Mouse (Mus musculus) myocyte (in vitro differentiated cells): ENCODE data around the gene Tex14. TPM values are rescaled to one million over a fixed set of nuclear protein-coding genes. Genes with fewer than 3 reads are reported as not detected.
"Not testable (repeated sequence)": the region's sequence is repeated elsewhere in the genome, so short reads cannot be mapped to it uniquely, and the experiment has no call there.

ENCODE experiments used
- H3K27me3 ChIP-seq: one replicate; pipeline ENCODE4 v1.6.1; 2011; ENCODE audit not compliant: control insufficient read depth, insufficient read depth, insufficient read length
- H3K36me3 ChIP-seq: one replicate; pipeline ENCODE4 v1.6.1; 2011; ENCODE audit not compliant: control insufficient read depth, insufficient read depth
- H3K4me2 ChIP-seq: one replicate; pipeline ENCODE4 v1.6.1; 2011; ENCODE audit warnings: low read depth, control low read depth
- H3K4me3 ChIP-seq: one replicate; pipeline ENCODE4 v1.5.1; 2011; ENCODE audit warnings: mild to moderate bottlenecking, control low read depth, moderate library complexity
- H3K79me2 ChIP-seq: one replicate; pipeline ENCODE4 v1.6.1; 2011; ENCODE audit not compliant: control insufficient read depth, insufficient read depth
- H3ac ChIP-seq: one replicate; pipeline ENCODE4 v1.6.1; 2011; ENCODE audit not compliant: control insufficient read depth, insufficient read length
- CEBPB ChIP-seq: IDR thresholded peaks from 2 replicates; pipeline ENCODE4 v1.6.1; 2011; ENCODE audit warnings: mild to moderate bottlenecking, moderate library complexity; ENCODE audit not compliant: poor library complexity, insufficient read depth, severe bottlenecking
- E2F4 ChIP-seq: IDR thresholded peaks from one replicate; pipeline ENCODE4 v1.6.1; 2011; ENCODE audit warnings: mild to moderate bottlenecking, control low read depth, moderate library complexity; ENCODE audit not compliant: insufficient read depth
- MAX ChIP-seq: IDR thresholded peaks from one replicate; pipeline ENCODE4 v1.6.1; 2011; ENCODE audit warnings: low read depth, mild to moderate bottlenecking, control low read depth
- MYOD1 ChIP-seq, 3 experiments: IDR thresholded peaks; one replicate each; pipeline ENCODE4 v1.6.1; 2011; ENCODE audit warnings: control low read depth in 2 of 3, low read depth in 2 of 3, mild to moderate bottlenecking in 2 of 3, moderate library complexity in 1 of 3; ENCODE audit not compliant: insufficient read length in 2 of 3, control insufficient read depth in 1 of 3
- MYOG ChIP-seq, 3 experiments: IDR thresholded peaks; one replicate each; pipeline ENCODE4 v1.6.1; 2011; ENCODE audit warnings: control low read depth in 2 of 3, low read depth in 2 of 3, mild to moderate bottlenecking in 2 of 3; ENCODE audit not compliant: insufficient read length in 2 of 3, control insufficient read depth in 1 of 3, insufficient read depth in 1 of 3
- POLR2A ChIP-seq: IDR thresholded peaks from one replicate; pipeline ENCODE4 v1.6.1; 2011; ENCODE audit warnings: low read depth, mild to moderate bottlenecking, control low read depth, moderate library complexity; ENCODE audit not compliant: insufficient read length
- POLR2AphosphoS2 ChIP-seq: IDR thresholded peaks from one replicate; pipeline ENCODE4 v1.6.1; 2011; ENCODE audit warnings: low read depth, control low read depth; ENCODE audit not compliant: insufficient read length
- REST ChIP-seq: IDR thresholded peaks from one replicate; pipeline ENCODE4 v1.6.1; 2011; ENCODE audit warnings: mild to moderate bottlenecking, control low read depth, moderate library complexity; ENCODE audit not compliant: insufficient read depth, insufficient read length
- SRF ChIP-seq: IDR thresholded peaks from one replicate; pipeline ENCODE4 v1.6.1; 2011; ENCODE audit warnings: low read depth; ENCODE audit not compliant: control insufficient read depth, insufficient read length
- TCF12 ChIP-seq: IDR thresholded peaks from one replicate; pipeline ENCODE4 v1.6.1; 2011; ENCODE audit warnings: mild to moderate bottlenecking, control low read depth; ENCODE audit not compliant: poor library complexity, insufficient read depth, severe bottlenecking
- TCF3 ChIP-seq: IDR thresholded peaks from one replicate; pipeline ENCODE4 v1.6.1; 2011; ENCODE audit warnings: low read depth, control low read depth; ENCODE audit not compliant: insufficient read length
- USF1 ChIP-seq: IDR thresholded peaks from one replicate; pipeline ENCODE4 v1.6.1; 2011; ENCODE audit warnings: low read depth, mild to moderate bottlenecking, control low read depth, moderate library complexity
- polyA plus RNA-seq: library from polyadenylated mRNA; unstranded; fragments of >200 nt; fragmentation: generic; extraction: Trizol; gene quantifications from one replicate; pipeline ENCODE4 v1.2.1, GENCODE M21; 2012; ENCODE audit warnings: missing spikeins

Gene Tex14
- polyA plus RNA-seq, 1 experiment, result 0.13 TPM

DNA sequence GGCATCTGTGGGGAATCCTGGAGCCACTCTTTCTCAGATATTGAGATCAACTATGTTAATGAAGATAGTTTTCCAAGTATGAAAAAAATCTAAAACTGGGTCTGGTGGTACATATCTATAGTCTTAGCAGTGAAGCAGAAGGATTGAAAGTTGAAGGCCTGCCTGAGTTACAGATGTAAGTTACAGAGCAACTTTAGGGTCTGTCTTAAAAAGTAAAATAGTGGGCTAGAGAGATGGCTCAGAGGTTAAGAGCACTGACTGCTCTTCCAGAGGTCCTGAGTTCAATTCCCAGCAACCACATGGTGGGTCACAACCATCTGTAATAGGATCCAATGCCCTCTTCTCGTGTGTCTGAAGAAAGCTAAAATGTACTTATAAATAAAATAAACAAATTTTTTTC, 27.6 kb downstream of the Tex14 start:
- no peak overlapping the region for H3K4me2 ChIP-seq
- no peak overlapping the region for H3ac ChIP-seq
- no peaks in the 10 kb centered on the region for H3K27me3 ChIP-seq
- no peaks in the 10 kb centered on the region for H3K36me3 ChIP-seq
- no peak overlapping the region for H3K4me3 ChIP-seq
- H3K79me2 ChIP-seq, result no peaks in the 10 kb centered on the region
- TF ChIP-seq MYOD1 (IDR thresholded peaks at IDR 0.05; ENCODE audit: control insufficient read depth in 1 of 3, insufficient read length in 2 of 3, low read depth in 2 of 3), result no peak
- no peak for TF ChIP-seq E2F4
- no peak for TF ChIP-seq REST
- no peak for TF ChIP-seq USF1
- no peak for TF ChIP-seq TCF12
- TF ChIP-seq MAX, result no peak
- TF ChIP-seq CEBPB, result no peak
- no peak for TF ChIP-seq SRF
- no peak for TF ChIP-seq POLR2AphosphoS2
- no peak for TF ChIP-seq TCF3
- no peak for TF ChIP-seq POLR2A
- TF ChIP-seq MYOG (IDR thresholded peaks at IDR 0.05; ENCODE audit: control insufficient read depth in 1 of 3, insufficient read depth in 1 of 3, insufficient read length in 2 of 3, low read depth in 2 of 3), result no peak

DNA sequence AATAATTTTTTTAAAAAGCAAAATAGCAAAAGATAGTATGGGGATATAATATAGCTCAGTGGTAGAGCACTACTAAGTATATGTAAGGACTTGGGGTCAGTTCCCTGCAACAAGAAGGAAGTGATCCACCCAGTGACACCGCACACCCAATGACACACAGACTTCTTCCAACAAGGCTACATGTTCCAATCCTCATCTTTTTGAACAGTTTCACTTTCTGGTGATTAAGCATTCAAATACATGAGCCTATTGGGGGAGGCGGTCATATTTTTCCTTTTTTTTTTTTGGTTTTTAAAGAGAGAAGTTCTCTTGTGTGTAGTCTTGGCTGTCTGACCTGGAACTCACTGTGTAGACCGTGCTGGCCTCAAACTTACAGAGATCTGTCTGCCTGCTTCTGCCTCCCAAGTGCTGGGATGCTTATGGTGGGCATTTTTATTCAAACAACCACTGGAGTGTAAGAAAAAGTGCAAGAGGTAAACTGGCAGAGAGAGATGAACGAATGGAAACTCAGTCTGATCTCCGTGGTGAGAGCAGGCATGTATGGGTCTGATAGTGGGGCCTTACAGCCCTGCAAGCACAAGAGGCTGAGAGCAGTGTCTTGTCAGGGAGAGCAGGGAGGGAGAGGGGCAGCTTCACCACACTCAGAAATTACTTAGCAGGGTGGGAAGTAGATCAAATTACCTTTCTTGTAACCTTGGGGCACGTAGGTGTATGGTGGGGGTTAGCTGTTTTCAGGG, 28.2 kb downstream of the Tex14 start:
- Histone ChIP-seq H3K36me3 (no peaks in the 10 kb centered on the region), H3K4me2 (no peak overlapping the region), H3K79me2 (no peaks in the 10 kb centered on the region), H3K4me3 (no peak overlapping the region), H3K27me3 (no peaks in the 10 kb centered on the region), H3ac (no peak overlapping the region)
- no peak for TF ChIP-seq TCF3
- no peak for TF ChIP-seq MYOD1 (IDR thresholded peaks at IDR 0.05; ENCODE audit: control insufficient read depth in 1 of 3, insufficient read length in 2 of 3, low read depth in 2 of 3)
- no peak for TF ChIP-seq MYOG (IDR thresholded peaks at IDR 0.05; ENCODE audit: control insufficient read depth in 1 of 3, insufficient read depth in 1 of 3, insufficient read length in 2 of 3, low read depth in 2 of 3)
- TF ChIP-seq REST, result no peak
- TF ChIP-seq E2F4, result no peak
- no peak for TF ChIP-seq MAX
- no peak for TF ChIP-seq POLR2AphosphoS2
- TF ChIP-seq TCF12, result no peak
- no peak for TF ChIP-seq USF1
- no peak for TF ChIP-seq CEBPB
- no peak for TF ChIP-seq SRF
- no peak for TF ChIP-seq POLR2A

DNA sequence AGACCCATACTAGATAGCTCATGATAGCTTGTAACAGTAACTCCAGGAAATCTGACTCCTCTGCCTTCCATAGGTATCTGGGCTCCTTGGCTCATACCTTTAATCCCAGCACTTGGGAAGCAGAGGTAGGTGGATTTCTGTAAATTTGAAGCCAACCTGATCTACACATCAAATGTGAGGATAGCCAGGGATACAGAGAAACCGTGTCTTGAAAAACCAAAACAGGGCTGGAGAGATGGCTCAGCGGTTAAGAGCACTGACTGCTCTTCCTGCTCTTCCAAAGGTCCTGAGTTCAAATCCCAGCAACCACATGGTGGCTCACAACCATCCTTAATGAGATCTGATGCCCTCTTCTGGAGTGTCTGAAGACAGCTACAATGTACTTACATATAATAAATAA, 30.2 kb downstream of the Tex14 start:
- H3ac ChIP-seq, H3K36me3 ChIP-seq, H3K27me3 ChIP-seq, H3K4me2 ChIP-seq, H3K4me3 ChIP-seq, H3K79me2 ChIP-seq: not testable (repeated sequence)

DNA sequence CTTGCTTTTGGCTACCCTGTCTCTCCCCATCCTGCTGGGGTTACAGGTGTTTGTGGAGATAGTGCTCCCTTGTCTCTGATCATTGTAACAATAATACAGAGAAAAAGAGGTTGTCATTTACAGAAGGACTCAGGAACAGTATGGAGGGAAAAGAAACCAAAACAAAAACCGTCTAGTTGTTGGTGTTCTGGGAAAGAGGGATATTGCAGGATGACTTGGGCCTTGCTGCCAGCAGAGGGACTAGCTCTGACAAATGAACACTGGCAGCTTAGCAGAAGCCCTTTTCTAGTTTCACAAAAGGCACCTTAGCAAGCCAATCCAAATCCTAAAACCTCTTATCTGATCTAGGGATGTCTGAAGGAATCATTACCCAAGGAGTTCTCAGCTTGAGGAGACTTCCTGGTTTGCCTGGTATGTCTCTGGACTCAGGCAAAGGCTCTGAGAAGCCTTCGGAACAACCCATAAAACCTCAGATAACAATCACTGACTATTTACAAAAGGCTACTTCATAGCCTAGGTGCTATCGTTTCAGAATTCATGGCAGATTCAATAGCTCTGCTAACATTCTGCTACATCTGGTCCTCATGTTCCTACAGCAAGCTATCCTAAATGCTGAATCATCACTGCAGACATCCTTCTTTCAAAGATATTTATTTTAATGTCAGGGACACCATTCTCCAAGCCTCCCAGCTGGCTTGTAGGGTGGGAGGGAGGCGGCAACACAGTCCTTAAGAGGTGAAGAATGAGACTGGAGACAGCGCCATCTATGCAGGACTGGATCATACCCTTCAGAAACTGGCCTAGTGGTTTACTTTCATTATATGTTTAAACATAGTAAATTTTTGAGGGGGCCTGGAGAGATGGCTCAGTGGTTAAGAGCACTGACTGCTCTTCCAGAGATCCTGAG, 31.7 kb downstream of the Tex14 start:
- no peaks in the 10 kb centered on the region for H3K36me3 ChIP-seq
- TF ChIP-seq TCF3 (no peak), POLR2A (no peak), TCF12 (no peak), USF1 (no peak), POLR2AphosphoS2 (no peak), MYOD1 (IDR thresholded peaks at IDR 0.05; ENCODE audit: control insufficient read depth in 1 of 3, insufficient read length in 2 of 3, low read depth in 2 of 3) (no peak), MYOG (IDR thresholded peaks at IDR 0.05; ENCODE audit: control insufficient read depth in 1 of 3, insufficient read depth in 1 of 3, insufficient read length in 2 of 3, low read depth in 2 of 3) (no peak), MAX (no peak), E2F4 (no peak), SRF (no peak), REST (no peak), CEBPB (no peak)
- no peak overlapping the region for H3K4me3 ChIP-seq
- no peaks in the 10 kb centered on the region for H3K27me3 ChIP-seq
- H3K79me2 ChIP-seq, result no peaks in the 10 kb centered on the region
- no peak overlapping the region for H3ac ChIP-seq
- H3K4me2 ChIP-seq, result no peak overlapping the region
